Mouse (Mus musculus): ENCODE data around the gene Gpd1l. TPM values are rescaled to one million over a fixed set of nuclear protein-coding genes. Genes with fewer than 3 reads are reported as not detected.
A peak's percentile ranks its signal among the peaks of the same experiment; 100 is the strongest.

Gpd1l gene
- polyA plus RNA-seq, 1 experiment from 2014 or later, result 38.5 TPM

GRCm38 (mm10) chr9:114924511-114924910 lies 9.3 kb downstream of the Gpd1l start:
- 57% methylated on average over 5 of the region's 5 CpGs for WGBS
- Histone ChIP-seq H3K4me2 (no peak overlapping the region), H3K9me3 (no peaks in the 10 kb centered on the region), H3K9ac (no peak overlapping the region), H3K27me3 (no peaks in the 10 kb centered on the region), H3K4me3 (no peak overlapping the region), H3K4me1 (replicated peaks) (no peaks in the 10 kb centered on the region; the same call in 1 of the 2 replicates), H3K36me3 (0 out of 2 replicates have a peak, but pooled peaks cover 3% of the 10 kb centered on the region), H3K27ac (replicated peaks) (no peak overlapping the region)
- ATAC-seq (ENCODE audit: low FRiP score, low read depth), result no peak

DNA sequence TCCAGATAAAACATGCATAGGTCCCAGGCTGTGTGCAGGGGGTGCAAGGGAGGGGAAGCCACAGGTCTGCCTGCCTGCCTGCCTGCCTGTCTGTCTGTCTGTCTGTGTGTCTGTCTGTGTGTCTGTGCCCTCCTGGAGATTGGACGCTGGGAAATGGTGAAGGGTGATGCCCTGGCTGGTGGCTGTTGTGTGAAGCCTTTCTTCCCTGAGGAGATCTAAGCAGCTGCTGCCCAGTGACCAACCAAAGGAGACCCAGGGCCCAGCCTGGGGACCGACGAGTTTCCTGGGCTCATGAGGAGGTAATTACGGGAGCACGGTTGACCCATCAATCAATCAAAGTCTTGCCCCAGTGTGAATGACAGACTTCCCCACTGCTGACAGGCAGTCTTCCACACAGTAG lies 11.6 kb downstream of the Gpd1l start:
- WGBS, result 56% methylated on average over 5 of the region's 5 CpGs
- Histone ChIP-seq H3K36me3 (peaks cover 12% of the 10 kb centered on the region), H3K27me3 (no peaks in the 10 kb centered on the region), H3K4me2 (no peak overlapping the region), H3K4me3 (no peak overlapping the region), H3K9ac (no peak overlapping the region), H3K9me3 (no peaks in the 10 kb centered on the region), H3K4me1 (replicated peaks) (no peaks in the 10 kb centered on the region; the same call in 1 of the 2 replicates), H3K27ac (replicated peaks) (no peak overlapping the region)
- no peak for ATAC-seq (ENCODE audit: low FRiP score, low read depth)

GRCm38 (mm10) chr9:114921352-114922081 lies 12.3 kb downstream of the Gpd1l start:
- no peak overlapping the region for H3K4me2 ChIP-seq
- no peaks in the 10 kb centered on the region for H3K27me3 ChIP-seq
- 81% methylated on average over 2 of the region's 2 CpGs for WGBS
- no peak for ATAC-seq (ENCODE audit: low FRiP score, low read depth)
- no peaks in the 10 kb centered on the region for H3K9me3 ChIP-seq
- H3K4me1 ChIP-seq (replicated peaks), result no peaks in the 10 kb centered on the region; the same call in 1 of the 2 replicates
- H3K27ac ChIP-seq (replicated peaks), result no peak overlapping the region
- peaks cover 15% of the 10 kb centered on the region for H3K36me3 ChIP-seq
- no peak overlapping the region for H3K4me3 ChIP-seq
- no peak overlapping the region for H3K9ac ChIP-seq

DNA sequence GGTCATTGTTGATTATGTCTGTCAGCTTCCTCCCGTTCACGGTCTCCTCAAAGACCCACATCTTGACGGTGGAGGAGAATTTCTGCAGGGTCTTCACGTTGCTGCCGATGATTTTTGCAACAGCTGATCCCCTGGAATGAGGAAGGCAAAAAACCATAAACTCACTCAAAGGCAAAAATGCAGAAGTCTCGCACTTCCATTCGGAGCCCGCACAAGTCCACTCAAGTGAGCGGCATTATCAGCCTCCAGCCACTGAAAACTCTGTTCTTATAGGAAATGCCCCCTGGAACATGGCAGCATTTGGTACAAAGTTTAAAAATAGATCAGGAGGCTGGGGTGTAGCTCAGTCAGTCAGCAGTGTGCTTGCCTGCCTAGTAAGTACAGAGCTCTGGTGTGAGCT lies 13.2 kb downstream of the Gpd1l start:
- no peak overlapping the region for H3K9ac ChIP-seq
- WGBS, result 83% methylated on average over 9 of the region's 9 CpGs
- H3K4me2 ChIP-seq, result no peak overlapping the region
- ATAC-seq (ENCODE audit: low FRiP score, low read depth), result no peak
- no peak overlapping the region for H3K27ac ChIP-seq (replicated peaks)
- H3K4me1 ChIP-seq (replicated peaks), result no peaks in the 10 kb centered on the region; the same call in 1 of the 2 replicates
- no peaks in the 10 kb centered on the region for H3K27me3 ChIP-seq
- H3K4me3 ChIP-seq, result no peak overlapping the region
- H3K36me3 ChIP-seq, result peaks cover 22% of the 10 kb centered on the region
- H3K9me3 ChIP-seq, result no peaks in the 10 kb centered on the region

GRCm38 (mm10) chr9:114912680-114913649 lies 20.8 kb downstream of the Gpd1l start:
- Histone ChIP-seq H3K27ac (replicated peaks) (no peak overlapping the region), H3K36me3 (peaks cover 28% of the 10 kb centered on the region), H3K27me3 (no peaks in the 10 kb centered on the region), H3K9ac (no peak overlapping the region), H3K4me3 (no peak overlapping the region), H3K4me1 (replicated peaks) (0 out of 2 replicates have a peak, but pooled peaks cover 5% of the 10 kb centered on the region), H3K9me3 (no peaks in the 10 kb centered on the region), H3K4me2 (no peak overlapping the region)
- ATAC-seq (ENCODE audit: low FRiP score, low read depth), result peak; percentile 34; the same call in 1 of the 2 replicates
- 46% methylated on average over 18 of the region's 18 CpGs for WGBS

- H3K27ac ChIP-seq (replicated peaks), result no peak overlapping the region
- ATAC-seq (ENCODE audit: low FRiP score, low read depth), result no peak
- 82% methylated on average over 7 of the region's 7 CpGs for WGBS
- H3K4me1 ChIP-seq (replicated peaks), result 0 out of 2 replicates have a peak, but pooled peaks cover under 1% of the 10 kb centered on the region
- H3K9ac ChIP-seq, result no peak overlapping the region
- no peaks in the 10 kb centered on the region for H3K9me3 ChIP-seq
- no peak overlapping the region for H3K4me2 ChIP-seq
- H3K36me3 ChIP-seq, result peaks cover 4% of the 10 kb centered on the region; the same call in 1 of the 2 replicates
- H3K27me3 ChIP-seq, result no peaks in the 10 kb centered on the region
- no peak overlapping the region for H3K4me3 ChIP-seq
These were observed 26.3 kb downstream of the Gpd1l start for GRCm38 (mm10) chr9:114907509-114907908.

DNA sequence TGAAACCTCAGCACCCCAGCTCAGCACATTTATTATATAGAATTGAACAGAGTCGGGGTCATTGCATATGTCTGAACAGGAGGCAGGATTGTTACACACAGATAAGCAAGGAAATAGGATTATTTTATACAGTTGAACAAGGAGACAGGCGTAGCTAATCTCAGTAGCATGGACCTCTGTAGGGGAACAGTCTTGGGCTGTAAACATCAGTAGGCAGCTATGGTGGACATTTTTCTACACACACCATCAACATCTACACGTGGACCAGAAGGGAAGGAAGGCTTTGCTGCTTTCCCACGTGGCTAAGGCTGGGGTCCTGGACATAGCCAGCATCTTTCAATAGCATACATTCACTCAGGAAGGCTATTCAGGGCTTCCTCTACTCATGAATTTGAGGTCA lies 37.9 kb downstream of the Gpd1l start:
- H3K27me3 ChIP-seq, result no peaks in the 10 kb centered on the region
- WGBS, result 82% methylated on average over 4 of the region's 4 CpGs
- no peak overlapping the region for H3K9ac ChIP-seq
- H3K4me2 ChIP-seq, result no peak overlapping the region
- H3K4me3 ChIP-seq, result no peak overlapping the region
- no peaks in the 10 kb centered on the region; the same call in 1 of the 2 replicates for H3K36me3 ChIP-seq
- ATAC-seq (ENCODE audit: low FRiP score, low read depth), result no peak
- no peaks in the 10 kb centered on the region for H3K4me1 ChIP-seq (replicated peaks)
- H3K9me3 ChIP-seq, result no peaks in the 10 kb centered on the region
- no peak overlapping the region for H3K27ac ChIP-seq (replicated peaks)

- no peak for ATAC-seq (ENCODE audit: low FRiP score, low read depth)
- Histone ChIP-seq H3K4me3 (no peak overlapping the region), H3K4me1 (replicated peaks) (peaks cover 3% of the 10 kb centered on the region; the same call in 1 of the 2 replicates), H3K36me3 (no peaks in the 10 kb centered on the region), H3K9ac (no peak overlapping the region), H3K27ac (replicated peaks) (no peak overlapping the region), H3K4me2 (no peak overlapping the region), H3K27me3 (no peaks in the 10 kb centered on the region), H3K9me3 (no peaks in the 10 kb centered on the region)
- 85% methylated on average over 11 of the region's 11 CpGs for WGBS
These were observed 40.8 kb downstream of the Gpd1l start for GRCm38 (mm10) chr9:114892974-114893373.

DNA sequence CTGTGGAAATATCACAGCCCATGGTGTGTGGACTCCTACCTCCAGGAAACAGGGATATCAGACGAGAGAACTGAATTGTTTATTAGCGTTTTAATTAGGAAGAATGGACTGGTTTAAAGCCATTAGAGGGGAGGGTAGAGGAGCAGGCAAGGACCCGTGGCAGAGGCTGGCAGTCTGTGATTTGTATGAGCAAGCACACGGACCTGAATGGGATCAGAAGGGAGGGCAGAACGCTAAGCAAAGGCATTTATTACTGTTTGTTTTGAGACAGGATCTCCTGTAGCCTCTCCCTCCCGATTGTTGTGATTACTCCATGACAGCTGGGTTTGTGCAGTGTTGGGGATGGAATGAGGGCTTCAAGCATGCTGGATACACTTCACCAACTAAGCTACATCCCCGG lies 43.4 kb downstream of the Gpd1l start:
- Histone ChIP-seq H3K9ac (no peak overlapping the region), H3K4me2 (no peak overlapping the region), H3K4me3 (no peak overlapping the region), H3K27me3 (no peaks in the 10 kb centered on the region), H3K36me3 (no peaks in the 10 kb centered on the region), H3K4me1 (replicated peaks) (peaks cover 3% of the 10 kb centered on the region; the same call in 1 of the 2 replicates), H3K9me3 (no peaks in the 10 kb centered on the region), H3K27ac (replicated peaks) (no peak overlapping the region)
- 43% methylated on average over 7 of the region's 7 CpGs for WGBS
- ATAC-seq (ENCODE audit: low FRiP score, low read depth), result no peak

GRCm38 (mm10) chr9:114888856-114889407 lies 44.9 kb downstream of the Gpd1l start:
- Histone ChIP-seq H3K4me2 (no peak overlapping the region), H3K4me3 (no peak overlapping the region), H3K9ac (no peak overlapping the region), H3K27me3 (no peaks in the 10 kb centered on the region), H3K36me3 (no peaks in the 10 kb centered on the region), H3K9me3 (no peaks in the 10 kb centered on the region), H3K27ac (replicated peaks) (no peak overlapping the region), H3K4me1 (replicated peaks) (peaks cover 3% of the 10 kb centered on the region; the same call in 1 of the 2 replicates)
- ATAC-seq (ENCODE audit: low FRiP score, low read depth), result no peak
- WGBS, result 90% methylated on average over 5 of the region's 5 CpGs

- H3K4me3 ChIP-seq, result no peak overlapping the region
- H3K4me2 ChIP-seq, result no peak overlapping the region
- no peaks in the 10 kb centered on the region for H3K27me3 ChIP-seq
- no peaks in the 10 kb centered on the region for H3K9me3 ChIP-seq
- H3K4me1 ChIP-seq (replicated peaks), result peaks cover 3% of the 10 kb centered on the region; the same call in 1 of the 2 replicates
- no peak overlapping the region for H3K27ac ChIP-seq (replicated peaks)
- no peak overlapping the region for H3K9ac ChIP-seq
- no peak for ATAC-seq (ENCODE audit: low FRiP score, low read depth)
- WGBS, result 96% methylated on average over 3 of the region's 3 CpGs
- H3K36me3 ChIP-seq, result no peaks in the 10 kb centered on the region
These were observed 46.1 kb downstream of the Gpd1l start for GRCm38 (mm10) chr9:114887699-114888098.
